Mouse (Mus musculus) neural tube, embryonic 11.5 days (tissue): ENCODE results near the gene Tbp. TPM values are rescaled to one million over a fixed set of nuclear protein-coding genes. Genes with fewer than 3 reads are reported as not detected.
"Not testable (repeated sequence)": the region's sequence is repeated elsewhere in the genome, so short reads cannot be mapped to it uniquely, and the experiment has no call there.

Experiments used
- ATAC-seq: fragments of 200-750 bp; cut with Nextera tagmentation; 2 replicates; pipeline ENCODE4 v1.8.0; 2017; ENCODE audit warnings: moderate number of reproducible peaks, mild to moderate bottlenecking, moderate TSS enrichment, moderate library complexity; ENCODE audit not compliant: insufficient read depth, low FRiP score, low TSS enrichment
- DNase-seq: peaks from one replicate; pipeline ENCODE4 v3.0.0-alpha.2; 2015; ENCODE audit warnings: low spot score
- H3K27ac ChIP-seq: fragments of 300-500 bp; sonication (generic); 2 replicates; pipeline ENCODE4 v1.5.1; 2014; ENCODE audit warnings: low read depth, mild to moderate bottlenecking, low read length
- H3K27me3 ChIP-seq: fragments of 300-500 bp; sonication (generic); 2 replicates; pipeline ENCODE4 v1.6.1; 2014; ENCODE audit warnings: mild to moderate bottlenecking, low read length, mixed read lengths; ENCODE audit not compliant: control insufficient read depth, insufficient read depth
- H3K36me3 ChIP-seq: fragments of 300-500 bp; sonication (generic); 2 replicates; pipeline ENCODE4 v1.6.1; 2014; ENCODE audit warnings: mild to moderate bottlenecking, low read length, moderate library complexity, mixed read lengths; ENCODE audit not compliant: control insufficient read depth, insufficient read depth
- H3K4me1 ChIP-seq: fragments of 300-500 bp; sonication (generic); 2 replicates; pipeline ENCODE4 v1.6.1; 2014; ENCODE audit warnings: low read length, mixed read lengths; ENCODE audit not compliant: control insufficient read depth, insufficient read depth
- H3K4me2 ChIP-seq: fragments of 300-500 bp; sonication (generic); 2 replicates; pipeline ENCODE4 v1.6.1; 2014; ENCODE audit warnings: low read depth, mild to moderate bottlenecking, moderate library complexity
- H3K4me3 ChIP-seq: fragments of 300-500 bp; sonication (generic); 2 replicates; pipeline ENCODE4 v1.5.1; 2014; ENCODE audit warnings: low read depth, low read length
- H3K9ac ChIP-seq: fragments of 300-500 bp; sonication (generic); 2 replicates; pipeline ENCODE4 v1.6.1; 2014; ENCODE audit warnings: mild to moderate bottlenecking, low read length
- H3K9me3 ChIP-seq: fragments of 300-500 bp; sonication (generic); 2 replicates; pipeline ENCODE4 v1.6.1; 2016; ENCODE audit warnings: low read length; ENCODE audit not compliant: control insufficient read depth
- WGBS: fragments of 180-500 bp; shearing (Covaris S2); extraction: QIAGEN DNeasy Blood & Tissue Kit; methylation state at CpG from one replicate; pipeline ENCODE4 v1.1.7; 2014; 5-methylcytosine and 5-hydroxymethylcytosine counted together
- polyA plus RNA-seq: library from polyadenylated mRNA; unstranded; fragments of >200 nt; fragmentation: Nextera tagmentation; extraction: Ambion mirVana; gene quantifications from 2 replicates; pipeline ENCODE4 v1.2.1, GENCODE M21; 2014

The Tbp gene
- polyA plus RNA-seq, 1 experiment from 2014 or later, result 84.7 TPM

GRCm38 (mm10) chr17:15527811-15528136 is 28.1 kb downstream of the Tbp start:
- no peak overlapping the region for H3K27ac ChIP-seq
- WGBS, result 70% methylated on average over 3 of the region's 3 CpGs
- peaks cover 5% of the 10 kb centered on the region; the same call in 1 of the 2 replicates for H3K36me3 ChIP-seq
- H3K4me3 ChIP-seq, result peak overlapping the region; percentile 91
- no peaks in the 10 kb centered on the region for H3K27me3 ChIP-seq
- peak overlapping the region; percentile 82; the same call in 1 of the 2 replicates for H3K9ac ChIP-seq
- ATAC-seq (no peak), DNase-seq (no peak)
- H3K4me1 ChIP-seq, result peaks cover 3% of the 10 kb centered on the region; the same call in 1 of the 2 replicates
- no peaks in the 10 kb centered on the region for H3K9me3 ChIP-seq
- peak overlapping the region; percentile 70 for H3K4me2 ChIP-seq

GRCm38 (mm10) chr17:15528887-15529286 is 29.2 kb downstream of the Tbp start:
- Histone ChIP-seq H3K9ac (no peak overlapping the region), H3K27me3 (no peaks in the 10 kb centered on the region), H3K4me3 (no peak overlapping the region), H3K9me3 (no peaks in the 10 kb centered on the region), H3K27ac (no peak overlapping the region), H3K36me3 (0 out of 2 replicates have a peak, but pooled peaks cover 3% of the 10 kb centered on the region), H3K4me2 (no peak overlapping the region), H3K4me1 (peaks cover 3% of the 10 kb centered on the region; the same call in 1 of the 2 replicates)
- ATAC-seq (no peak), DNase-seq (no peak)
- WGBS, result 78% methylated on average over 2 of the region's 2 CpGs

GRCm38 (mm10) chr17:15530141-15530540 is 30.5 kb downstream of the Tbp start:
- 17% methylated on average over 5 of the region's 5 CpGs for WGBS
- Histone ChIP-seq H3K36me3 (no peaks in the 10 kb centered on the region), H3K4me1 (peaks cover 3% of the 10 kb centered on the region; the same call in 1 of the 2 replicates), H3K27me3 (peaks cover under 1% of the 10 kb centered on the region; the same call in 1 of the 2 replicates), H3K9ac (no peak overlapping the region), H3K27ac (no peak overlapping the region), H3K9me3 (no peaks in the 10 kb centered on the region), H3K4me3 (no peak overlapping the region), H3K4me2 (no peak overlapping the region)
- no peak for ATAC-seq
- peak; percentile 28 for DNase-seq

GRCm38 (mm10) chr17:15535162-15535800 is 35.6 kb downstream of the Tbp start:
- Histone ChIP-seq H3K4me3 (no peak overlapping the region), H3K4me1 (no peaks in the 10 kb centered on the region), H3K4me2 (no peak overlapping the region), H3K27me3 (peaks cover 2% of the 10 kb centered on the region; the same call in 1 of the 2 replicates), H3K27ac (no peak overlapping the region), H3K9me3 (no peaks in the 10 kb centered on the region), H3K36me3 (no peaks in the 10 kb centered on the region), H3K9ac (no peak overlapping the region)
- DNase-seq (no peak), ATAC-seq (no peak)
- WGBS, result 64% methylated on average over 11 of the region's 11 CpGs

GRCm38 (mm10) chr17:15535943-15536342 is 36.3 kb downstream of the Tbp start:
- Histone ChIP-seq H3K27ac (no peak overlapping the region), H3K36me3 (no peaks in the 10 kb centered on the region), H3K4me1 (no peaks in the 10 kb centered on the region), H3K27me3 (peaks cover 2% of the 10 kb centered on the region; the same call in 1 of the 2 replicates), H3K4me2 (peak overlapping the region; percentile 60), H3K4me3 (peak overlapping the region; percentile 37; the same call in 1 of the 2 replicates), H3K9me3 (no peaks in the 10 kb centered on the region), H3K9ac (no peak overlapping the region; the same call in 1 of the 2 replicates)
- ATAC-seq (no peak; the same call in 1 of the 2 replicates), DNase-seq (no peak)
- 24% methylated on average over 8 of the region's 8 CpGs for WGBS

GRCm38 (mm10) chr17:15536457-15536904 is 36.8 kb downstream of the Tbp start:
- Histone ChIP-seq H3K9ac (peak overlapping the region; percentile 49), H3K4me3 (peak overlapping the region; percentile 37), H3K4me2 (peak overlapping the region; percentile 60), H3K9me3 (no peaks in the 10 kb centered on the region), H3K4me1 (no peaks in the 10 kb centered on the region), H3K27ac (no peak overlapping the region), H3K27me3 (peaks cover 2% of the 10 kb centered on the region; the same call in 1 of the 2 replicates), H3K36me3 (no peaks in the 10 kb centered on the region)
- ATAC-seq (peak; percentile 45; the same call in 1 of the 2 replicates), DNase-seq (peak; percentile 44)
- WGBS, result 0% methylated on average over 32 of the region's 33 CpGs

GRCm38 (mm10) chr17:15540309-15540708 is 40.6 kb downstream of the Tbp start:
- no peak overlapping the region for H3K9ac ChIP-seq
- no peak for ATAC-seq
- 84% methylated on average over 4 of the region's 4 CpGs for WGBS
- DNase-seq, result no peak
- H3K4me2 ChIP-seq, result no peak overlapping the region
- H3K4me3 ChIP-seq, result no peak overlapping the region
- H3K4me1 ChIP-seq, result no peaks in the 10 kb centered on the region
- no peak overlapping the region for H3K27ac ChIP-seq
- peaks cover under 1% of the 10 kb centered on the region; the same call in 1 of the 2 replicates for H3K27me3 ChIP-seq
- no peaks in the 10 kb centered on the region for H3K36me3 ChIP-seq
- H3K9me3 ChIP-seq, result no peaks in the 10 kb centered on the region

GRCm38 (mm10) chr17:15543868-15544267 is 44.2 kb downstream of the Tbp start:
- H3K9me3 ChIP-seq, ATAC-seq, H3K4me2 ChIP-seq, H3K4me1 ChIP-seq, H3K36me3 ChIP-seq, H3K27ac ChIP-seq, H3K9ac ChIP-seq, H3K4me3 ChIP-seq, H3K27me3 ChIP-seq, DNase-seq: not testable (repeated sequence)
- 50% methylated on average over 4 of the region's 4 CpGs for WGBS

- WGBS, result 72% methylated on average over 4 of the region's 4 CpGs
- DNase-seq, result no peak
- Histone ChIP-seq H3K27me3 (no peaks in the 10 kb centered on the region), H3K4me3 (no peak overlapping the region), H3K4me2 (no peak overlapping the region), H3K9ac (no peak overlapping the region), H3K27ac (no peak overlapping the region), H3K36me3 (no peaks in the 10 kb centered on the region), H3K9me3 (no peaks in the 10 kb centered on the region), H3K4me1 (no peaks in the 10 kb centered on the region)
- ATAC-seq, result no peak
Observed at GRCm38 (mm10) chr17:15546440-15546839, 46.8 kb downstream of the Tbp start.
